Mouse (Mus musculus) cerebellum, adult 8-10 months (tissue): ENCODE measurements around the gene Diras2.
"Not testable (repeated sequence)": the region's sequence is repeated elsewhere in the genome, so short reads cannot be mapped to it uniquely, and the experiment has no call there.

Experiments
- DNase-seq: peaks from one replicate; pipeline ENCODE4 v3.0.0; 2022

The Diras2 gene

GRCm38 (mm10) chr13:52516561-52516960, 14.5 kb downstream of the Diras2 start:
- DNase-seq, result no peak

DNA sequence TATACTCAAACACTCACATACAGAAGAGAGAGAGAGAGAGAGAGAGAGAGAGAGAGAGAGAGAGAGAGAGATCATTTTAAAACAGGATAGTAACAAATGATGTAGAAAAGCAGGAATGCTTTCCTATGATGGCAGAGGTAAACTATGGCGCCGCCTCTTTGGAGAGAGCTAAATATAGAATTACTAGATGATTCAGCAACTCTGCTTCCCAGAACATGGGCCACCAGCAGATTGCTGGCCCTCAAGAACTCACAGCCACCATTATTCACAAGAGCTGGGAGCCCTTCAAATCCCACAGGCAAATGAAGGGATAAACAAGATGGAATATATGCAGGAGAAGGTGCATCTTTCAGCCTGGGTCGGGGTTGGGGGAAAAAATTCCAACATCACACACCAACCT, 15.0 kb downstream of the Diras2 start:
- DNase-seq, result no peak

DNA sequence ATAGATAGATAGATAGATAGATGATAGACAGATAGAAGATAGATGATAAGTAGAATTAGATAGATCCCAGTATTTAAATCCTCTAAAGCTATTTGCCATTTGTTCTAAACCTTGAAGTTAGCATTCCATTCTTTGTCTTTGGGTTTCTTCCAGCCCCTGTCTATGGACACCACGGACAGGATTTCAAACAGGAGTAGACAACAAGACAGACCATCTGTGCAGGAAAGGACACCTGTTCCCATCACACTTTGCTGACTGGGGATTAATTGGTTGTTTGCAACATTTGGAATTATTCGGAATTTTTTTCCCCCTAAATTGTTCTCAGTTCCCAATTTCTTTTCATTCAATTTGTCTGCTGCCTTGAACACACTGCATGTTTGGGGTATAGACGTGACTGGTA, 17.5 kb downstream of the Diras2 start:
- DNase-seq, result peak; percentile 72

DNA sequence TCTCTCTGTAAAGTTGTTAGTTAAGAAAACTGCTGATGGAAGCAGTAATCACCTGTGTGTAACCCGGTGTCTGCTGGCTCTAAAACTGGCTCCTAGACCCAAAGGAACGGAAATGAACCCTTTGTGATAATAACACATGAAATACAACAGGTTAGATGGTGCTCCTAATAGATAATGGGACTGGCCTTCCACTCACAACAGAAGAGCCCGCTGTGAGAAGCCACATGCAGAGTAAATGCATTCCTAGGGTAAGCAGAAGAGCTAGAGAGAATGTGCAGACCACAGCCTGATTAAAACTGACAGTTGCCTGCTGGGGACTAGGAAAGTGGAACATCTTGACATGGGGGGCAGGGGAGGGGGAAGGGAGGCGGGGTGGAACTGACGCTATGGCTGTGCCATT, 18.7 kb downstream of the Diras2 start:
- DNase-seq, result peak; percentile 79

- peak; percentile 67 for DNase-seq
These were observed 20.8 kb downstream of the Diras2 start for GRCm38 (mm10) chr13:52510172-52510880.

DNA sequence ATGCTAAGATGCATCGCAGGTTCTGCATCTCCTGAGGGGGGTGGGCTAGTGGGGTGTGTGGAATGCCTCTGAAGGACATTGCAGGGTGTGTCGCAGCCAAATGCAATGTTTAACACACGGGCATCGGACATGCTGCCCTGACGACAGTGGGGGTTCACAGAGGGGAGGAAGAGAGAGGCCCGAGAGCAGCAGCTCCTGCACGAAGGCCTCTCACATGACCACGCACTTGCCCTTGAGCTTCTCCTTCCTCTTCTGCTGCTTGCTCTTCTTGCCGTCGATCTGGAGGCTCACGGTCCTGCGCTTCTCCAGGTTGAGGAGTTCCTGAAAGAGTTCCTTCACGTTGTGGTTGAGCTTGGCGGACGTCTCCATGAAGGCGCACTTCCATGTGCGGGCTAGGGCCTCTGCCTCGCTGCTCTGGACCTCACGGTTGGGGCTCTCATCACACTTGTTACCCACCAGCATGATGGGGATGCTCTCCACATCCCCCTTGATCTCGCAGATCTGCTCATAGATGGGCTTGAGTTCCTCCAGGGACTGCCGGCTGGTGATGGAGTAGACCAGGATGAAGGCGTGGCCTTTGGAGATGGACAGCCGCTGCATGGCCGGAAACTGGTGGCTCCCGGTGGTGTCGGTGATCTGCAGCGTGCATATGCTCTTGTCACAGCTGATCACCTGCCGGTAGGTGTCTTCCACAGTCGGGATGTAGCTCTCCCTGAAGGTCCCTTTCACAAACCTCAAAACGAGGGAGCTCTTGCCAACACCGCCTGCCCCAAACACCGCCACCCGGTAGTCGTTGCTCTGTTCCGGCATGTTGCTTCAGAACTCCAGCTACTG, 23.4 kb downstream of the Diras2 start:
- no peak for DNase-seq

GRCm38 (mm10) chr13:52506822-52507221, 24.3 kb downstream of the Diras2 start:
- DNase-seq, result not testable (repeated sequence)

GRCm38 (mm10) chr13:52505683-52506285, 25.3 kb downstream of the Diras2 start:
- DNase-seq, result not testable (repeated sequence)

GRCm38 (mm10) chr13:52501686-52502085, 29.4 kb downstream of the Diras2 start:
- DNase-seq, result peak; percentile 87

GRCm38 (mm10) chr13:52497029-52497550, 34.0 kb downstream of the Diras2 start:
- DNase-seq, result no peak

GRCm38 (mm10) chr13:52488821-52489220, 42.3 kb downstream of the Diras2 start:
- DNase-seq, result no peak

GRCm38 (mm10) chr13:52484064-52484463, 47.0 kb downstream of the Diras2 start:
- no peak for DNase-seq

- peak; percentile 68 for DNase-seq
These were observed 49.3 kb downstream of the Diras2 start for GRCm38 (mm10) chr13:52481786-52482185.

GRCm38 (mm10) chr13:52479146-52479545, 51.9 kb downstream of the Diras2 start:
- no peak for DNase-seq

DNA sequence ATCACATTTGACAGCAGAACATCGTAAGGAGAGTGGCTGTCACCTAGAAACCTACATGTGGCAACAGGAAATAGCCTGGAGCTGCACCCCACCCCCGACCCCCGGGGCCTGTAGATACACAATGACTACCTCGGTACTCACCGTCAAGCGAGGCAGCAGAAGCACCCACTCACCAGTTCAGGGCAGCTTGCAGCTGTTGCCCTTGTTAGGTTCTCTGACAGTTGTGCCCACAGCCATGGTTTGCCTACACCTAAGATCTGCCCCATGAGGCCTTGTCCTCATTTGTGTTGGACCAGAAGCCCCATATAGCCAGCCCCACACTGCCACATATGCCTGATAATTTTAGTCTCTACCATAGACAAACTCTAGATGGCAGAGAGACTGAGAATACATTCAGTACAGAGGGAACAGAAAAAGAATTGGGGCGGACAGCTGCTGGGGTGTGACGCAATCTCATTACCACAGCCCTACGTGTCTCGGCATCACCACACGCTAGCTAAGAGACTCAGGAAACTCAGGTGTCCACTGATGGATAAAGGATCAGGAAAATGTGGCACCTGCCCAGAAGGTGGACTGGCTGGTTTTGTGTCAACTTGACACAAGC, 54.0 kb downstream of the Diras2 start:
- DNase-seq, result no peak

GRCm38 (mm10) chr13:52476222-52476621, 54.9 kb downstream of the Diras2 start:
- no peak for DNase-seq

- DNase-seq, result no peak
These were observed 55.8 kb downstream of the Diras2 start for GRCm38 (mm10) chr13:52475264-52475663.

DNA sequence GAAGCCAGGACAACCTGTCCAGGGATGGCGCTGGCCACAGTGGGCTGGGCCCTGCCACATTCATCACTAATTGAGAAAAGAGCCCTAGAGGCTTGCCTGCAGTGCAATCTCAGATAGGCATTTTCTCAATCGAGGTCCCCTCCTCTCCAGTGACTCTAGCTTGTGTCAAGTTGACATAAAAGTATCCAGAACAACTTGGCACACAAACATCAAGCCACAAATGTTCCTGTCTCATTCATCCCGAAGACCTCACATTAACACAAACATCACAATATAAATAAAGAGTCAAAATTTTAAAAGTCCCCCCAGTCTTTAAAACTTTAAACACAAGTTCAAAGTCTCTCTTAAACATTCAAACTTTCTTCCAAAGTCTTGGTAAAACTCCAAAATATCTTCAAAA, 56.3 kb downstream of the Diras2 start:
- no peak for DNase-seq

- peak; percentile 88 for DNase-seq
These were observed 61.0 kb downstream of the Diras2 start for GRCm38 (mm10) chr13:52469795-52470690.

DNA sequence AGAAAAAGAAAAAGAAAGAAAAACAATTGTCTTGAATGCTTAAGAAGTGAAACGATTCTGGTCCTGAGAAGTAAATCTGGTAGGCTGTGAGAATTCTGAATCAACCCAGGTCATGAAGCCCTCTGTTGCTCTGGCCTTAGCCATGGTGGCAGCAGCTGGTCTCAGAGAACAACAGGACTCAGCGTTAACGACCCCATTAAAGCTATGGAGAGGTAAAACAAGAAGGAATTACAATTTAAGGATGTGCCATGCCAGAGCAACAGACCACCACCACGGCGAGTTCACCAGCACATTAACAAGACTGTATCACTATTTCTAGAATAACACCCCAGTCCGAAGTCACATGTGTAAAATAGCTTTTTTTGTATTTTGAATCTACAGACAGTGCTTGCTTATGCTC, 65.9 kb downstream of the Diras2 start:
- DNase-seq, result no peak

DNA sequence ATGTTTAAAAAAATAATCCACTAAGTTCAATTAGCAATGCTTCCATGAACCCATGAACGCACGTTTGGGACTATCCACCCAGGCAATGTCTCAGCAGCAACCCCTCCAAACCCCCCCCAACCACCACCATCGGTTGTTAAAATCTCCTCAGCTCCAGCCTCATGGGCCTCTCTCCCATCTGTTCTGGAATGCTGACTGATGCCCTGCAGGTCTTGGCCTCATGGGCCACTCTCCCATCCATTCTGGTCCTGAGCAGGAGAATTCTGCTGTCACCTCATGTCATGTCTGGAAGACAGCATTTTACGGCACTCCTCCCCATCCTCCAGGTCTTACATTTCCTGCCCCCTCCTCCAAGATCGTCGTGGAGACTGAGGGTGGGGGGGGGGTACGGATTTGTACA, 71.1 kb downstream of the Diras2 start:
- DNase-seq, result no peak

DNA sequence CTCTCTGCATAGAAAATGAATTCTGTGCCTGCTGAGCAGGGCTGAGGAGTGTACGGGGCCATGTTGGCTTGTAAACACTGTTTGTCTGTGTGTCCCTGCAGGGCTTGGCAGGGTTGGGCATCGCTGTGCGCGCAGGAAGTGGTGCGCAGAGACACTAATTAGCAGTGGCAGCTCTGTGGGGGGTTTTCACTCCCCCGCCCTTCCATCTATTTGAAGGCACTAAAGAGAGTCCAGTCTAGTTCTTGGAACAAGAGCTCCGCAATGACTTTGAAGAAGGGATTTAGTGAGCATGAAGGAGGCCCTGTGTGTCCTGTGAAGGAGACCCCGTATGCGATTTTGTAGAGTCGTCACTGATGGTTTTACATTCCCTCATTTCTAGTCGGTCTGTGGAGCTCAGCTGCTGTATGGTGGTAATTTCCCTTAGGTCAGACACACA, 73.2 kb downstream of the Diras2 start:
- DNase-seq, result peak; percentile 94
